Mouse (Mus musculus) adrenal gland, postnatal 10 days (tissue): ENCODE results near the gene Ssh2. TPM values are rescaled to one million over a fixed set of nuclear protein-coding genes. Genes with fewer than 3 reads are reported as not detected.
A peak's percentile ranks its signal among the peaks of the same experiment; 100 is the strongest.
"Not testable (repeated sequence)": the region's sequence is repeated elsewhere in the genome, so short reads cannot be mapped to it uniquely, and the experiment has no call there.

Source experiments
- DNase-seq: peaks from one replicate; pipeline ENCODE4 v3.0.0; 2021; ENCODE audit warnings: mixed read lengths
- total RNA-seq, 2 experiments: library from RNA; stranded (reverse); gene quantifications; 2 replicates each; pipeline ENCODE4 v1.2.3; 2021

Gene Ssh2
- total RNA-seq, 2 experiments from 2014 or later = 32.6 to 38.0 TPM

DNA sequence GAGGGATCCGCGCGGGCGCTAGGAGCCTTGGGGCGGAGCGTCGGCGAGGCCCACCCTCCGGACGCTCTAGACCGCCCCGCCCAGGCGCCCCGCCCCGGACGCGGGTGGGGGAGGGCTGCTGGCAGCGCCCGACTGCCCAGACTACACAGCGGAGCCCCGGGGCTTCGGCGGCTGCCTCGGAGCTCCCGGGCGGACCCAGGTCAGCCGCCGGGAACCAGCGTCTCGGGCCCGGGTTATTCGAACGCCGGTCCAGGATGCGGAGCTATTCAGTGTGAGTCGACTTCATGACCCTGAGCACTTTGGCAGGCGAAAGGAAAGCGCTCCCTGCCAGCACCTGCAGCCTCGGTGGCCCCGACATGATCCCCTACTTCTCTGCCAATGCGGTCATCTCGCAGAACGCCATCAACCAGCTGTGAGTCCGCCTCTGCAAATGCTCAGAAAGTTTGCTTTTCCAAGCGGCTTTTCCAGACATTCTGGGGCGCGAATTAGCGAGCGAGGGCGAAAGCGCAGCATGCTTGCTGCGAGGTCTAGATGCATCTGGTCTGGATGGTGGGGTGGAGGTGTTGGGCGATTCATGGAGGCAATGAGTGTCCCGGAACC is 132.2 kb downstream of the Ssh2 start:
- peak; percentile 97 for DNase-seq

DNA sequence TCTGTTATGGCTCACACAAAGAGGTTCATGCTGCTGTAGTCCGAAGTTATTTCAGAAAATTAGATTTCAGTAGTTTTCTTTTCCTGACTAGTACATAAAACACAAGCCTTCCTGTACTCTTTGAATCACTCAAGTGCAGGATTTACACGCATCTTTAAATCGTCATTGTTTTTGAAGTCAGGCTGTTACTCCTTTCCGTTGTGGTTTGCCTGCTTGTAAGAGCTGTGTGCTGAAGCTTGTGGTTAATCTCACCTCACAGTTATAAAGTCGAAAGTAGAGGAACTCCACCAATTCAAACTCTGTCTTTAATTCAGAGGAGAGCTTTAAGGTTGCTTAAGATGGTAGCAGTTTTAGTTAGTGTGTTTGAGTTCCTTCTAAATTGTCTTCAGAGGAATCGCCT is 132.9 kb downstream of the Ssh2 start:
- DNase-seq = no peak

DNA sequence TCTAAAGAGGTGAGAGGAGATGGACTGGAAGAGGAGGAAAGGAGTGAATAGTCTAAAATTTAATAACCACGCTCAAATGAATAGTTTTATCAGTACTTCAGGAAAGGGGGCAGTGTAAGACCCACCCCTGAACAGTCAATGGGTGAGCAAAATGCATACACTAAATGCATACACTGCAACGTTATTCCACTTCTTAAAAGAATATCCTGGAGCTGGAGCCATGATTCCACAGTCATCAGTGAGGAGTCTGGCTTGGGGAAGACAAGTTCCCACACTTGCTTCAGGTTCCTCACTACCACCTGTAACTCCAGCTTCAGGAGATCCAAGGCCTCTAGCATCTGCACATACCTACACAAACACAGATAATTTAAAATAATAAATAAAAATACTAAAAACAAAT is 133.6 kb downstream of the Ssh2 start:
- no peak for DNase-seq

DNA sequence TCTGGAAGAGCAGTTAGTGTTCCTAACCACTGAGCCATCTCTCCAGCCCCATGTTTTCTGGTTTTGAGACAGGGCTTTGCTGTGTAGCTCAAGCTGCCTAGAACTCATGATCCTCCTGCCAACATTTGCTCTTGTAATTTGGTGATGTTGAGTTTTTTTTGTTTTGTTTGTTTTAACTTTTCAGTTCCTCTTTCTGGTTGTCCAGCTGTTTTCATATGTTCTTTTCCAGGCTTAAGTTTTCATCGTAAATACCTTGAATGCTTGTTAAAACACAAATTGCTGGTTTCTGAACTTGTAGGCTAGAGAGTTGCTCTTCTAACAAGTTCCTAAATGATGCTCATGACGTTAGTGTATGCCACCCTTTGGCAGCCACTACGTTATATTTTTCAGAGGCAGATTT is 139.0 kb downstream of the Ssh2 start:
- DNase-seq = no peak

DNA sequence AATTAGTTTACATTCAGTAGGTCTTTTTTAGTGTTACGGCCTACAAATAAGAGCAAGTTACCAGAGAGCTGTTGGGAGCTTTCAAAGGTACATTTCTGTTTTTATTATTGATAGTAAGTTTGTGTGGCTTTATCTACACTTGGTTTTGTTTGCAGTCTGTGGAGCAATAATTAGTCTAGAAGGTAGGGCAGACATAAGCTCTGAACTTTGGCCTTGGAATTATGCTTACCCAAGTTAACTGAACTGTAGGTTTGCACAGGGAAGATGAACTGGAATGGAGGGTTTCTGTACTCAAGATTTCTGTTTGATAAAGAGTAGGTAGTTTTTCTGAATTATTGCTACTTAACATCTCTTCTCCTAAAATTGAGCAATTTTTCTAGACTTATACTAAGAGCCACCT is 141.8 kb downstream of the Ssh2 start:
- DNase-seq = no peak

DNA sequence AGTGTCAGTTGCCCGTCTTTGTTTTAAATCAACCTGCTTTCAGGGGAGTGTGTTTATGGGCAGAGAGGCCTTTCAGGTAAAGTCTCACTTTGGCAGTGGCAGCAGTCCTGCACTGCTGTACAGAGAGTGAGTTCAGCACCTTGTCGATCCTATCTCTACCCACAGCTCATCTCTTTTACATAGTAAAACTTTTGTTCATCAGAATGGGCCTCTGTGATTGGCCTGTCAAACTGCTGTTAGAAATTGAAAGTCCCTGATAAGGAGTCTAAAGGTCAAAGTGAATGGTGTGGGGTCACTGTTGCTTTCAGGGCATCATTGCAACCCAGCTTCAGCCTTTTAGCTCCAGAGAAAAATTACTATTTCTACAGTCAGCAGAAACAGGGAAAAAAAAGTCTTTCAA is 147.4 kb downstream of the Ssh2 start:
- no peak for DNase-seq

DNA sequence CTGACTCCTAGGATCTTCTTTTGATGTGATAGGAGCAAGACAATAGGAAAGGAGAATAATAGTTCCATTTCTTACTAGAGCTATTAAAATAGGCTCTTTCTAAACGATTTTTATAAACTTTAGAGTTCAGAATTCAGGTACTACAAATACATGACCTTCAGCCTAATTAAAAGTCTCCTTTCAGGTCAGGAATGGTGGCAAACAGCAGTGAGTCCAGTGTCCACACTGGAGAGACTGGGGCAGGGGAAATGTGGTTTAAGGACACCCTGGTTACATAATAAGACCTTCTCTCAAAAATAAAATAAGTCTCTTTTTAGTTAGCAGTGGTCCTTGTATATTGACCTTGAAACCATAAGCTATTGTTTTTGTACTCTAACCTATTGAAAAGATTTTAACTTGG is 148.3 kb downstream of the Ssh2 start:
- no peak for DNase-seq

DNA sequence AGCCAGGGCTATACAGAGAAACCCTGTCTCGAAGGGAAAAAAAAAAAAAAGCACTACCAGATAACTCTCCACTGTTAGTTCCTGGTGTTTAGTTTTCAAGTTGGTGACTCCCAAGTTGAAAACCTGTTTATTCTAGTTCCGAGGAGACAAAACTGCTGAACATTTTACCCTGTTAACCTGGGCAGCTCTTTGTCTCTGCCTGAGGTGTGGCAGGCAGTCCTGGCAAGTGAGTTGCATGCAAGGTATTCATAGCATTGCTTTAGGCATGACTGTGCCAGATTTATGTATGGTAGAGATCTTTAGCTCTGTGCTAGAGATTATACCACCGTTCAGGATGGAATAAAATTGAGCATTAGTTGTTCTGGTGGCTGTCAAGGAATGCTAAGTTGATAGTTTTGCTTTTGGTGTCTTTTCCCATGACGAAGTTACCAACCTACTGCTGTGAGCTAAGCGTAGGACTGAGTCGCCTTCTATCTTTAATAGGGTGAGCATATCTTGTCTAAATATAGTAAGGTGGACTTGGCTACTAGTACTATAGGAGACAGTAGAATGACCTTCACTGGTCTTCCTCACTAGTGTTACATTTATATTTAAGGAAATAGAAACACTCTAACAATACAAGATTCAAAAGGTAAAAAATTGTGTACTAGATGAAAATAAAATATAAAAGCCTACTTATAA is 149.8 kb downstream of the Ssh2 start:
- DNase-seq = no peak

DNA sequence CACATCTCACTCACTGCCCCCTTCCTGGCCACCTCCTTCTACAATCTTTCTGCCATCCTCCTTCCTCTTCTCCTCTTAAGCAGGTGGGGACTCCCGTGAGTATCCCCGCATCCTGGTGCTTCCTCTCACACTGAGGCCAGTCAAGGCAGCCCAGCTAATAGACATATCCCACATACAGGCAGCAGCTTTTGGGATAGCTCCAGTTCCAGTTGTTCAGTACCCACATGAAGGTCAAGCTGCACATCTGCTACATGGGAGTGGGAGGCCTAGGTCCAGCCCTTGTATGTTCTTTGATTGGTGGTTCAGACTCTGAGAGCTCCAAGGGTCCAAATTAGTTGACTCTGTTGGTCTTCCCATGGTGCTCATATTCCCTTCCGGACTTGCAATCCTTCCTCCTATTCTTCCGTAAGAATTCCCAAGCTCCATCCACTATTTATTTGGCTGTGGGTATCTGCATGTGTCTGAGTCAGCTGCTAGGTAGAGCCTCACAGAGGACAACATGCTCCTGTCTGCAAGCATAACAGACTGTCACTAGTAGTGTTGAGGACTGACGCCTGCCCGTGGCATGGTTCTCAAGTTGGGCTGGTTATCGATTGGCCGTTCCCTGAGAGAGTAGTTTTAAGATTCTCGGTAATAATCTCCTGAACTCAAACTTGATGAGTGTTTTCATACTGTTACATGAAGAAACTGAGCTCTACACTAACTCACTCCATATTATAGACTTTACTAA is 151.6 kb downstream of the Ssh2 start:
- DNase-seq = no peak

DNA sequence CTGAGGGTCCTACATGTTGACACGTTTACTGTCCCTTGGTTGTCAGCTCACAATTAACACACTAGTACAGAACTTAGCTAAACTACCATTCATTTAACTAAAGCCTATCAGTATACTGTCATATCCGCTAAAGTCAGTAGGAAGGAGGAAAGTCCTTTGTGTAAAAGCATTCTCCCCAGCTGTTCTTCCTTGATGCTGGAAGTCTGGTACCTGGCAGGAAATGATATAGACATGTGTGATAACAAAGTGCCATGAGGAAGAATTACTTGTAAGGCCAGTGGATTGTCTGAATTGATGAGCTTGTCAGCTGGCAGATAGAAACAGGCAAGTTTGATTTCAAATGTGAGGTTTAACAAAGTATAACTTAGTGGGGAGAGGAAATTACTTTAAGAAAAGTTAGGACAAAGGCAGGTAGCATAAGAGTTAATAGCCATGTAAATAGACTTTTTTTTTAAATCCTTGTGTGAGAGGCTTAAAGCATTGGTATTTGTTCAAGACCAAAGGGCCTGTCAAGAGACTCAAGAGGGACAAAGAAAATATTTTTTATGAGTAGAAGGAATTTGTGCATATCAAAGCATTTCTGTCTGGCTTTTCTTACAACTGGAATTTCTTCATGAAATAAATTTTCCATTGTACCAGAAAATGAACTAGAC is 153.2 kb downstream of the Ssh2 start:
- no peak for DNase-seq

DNA sequence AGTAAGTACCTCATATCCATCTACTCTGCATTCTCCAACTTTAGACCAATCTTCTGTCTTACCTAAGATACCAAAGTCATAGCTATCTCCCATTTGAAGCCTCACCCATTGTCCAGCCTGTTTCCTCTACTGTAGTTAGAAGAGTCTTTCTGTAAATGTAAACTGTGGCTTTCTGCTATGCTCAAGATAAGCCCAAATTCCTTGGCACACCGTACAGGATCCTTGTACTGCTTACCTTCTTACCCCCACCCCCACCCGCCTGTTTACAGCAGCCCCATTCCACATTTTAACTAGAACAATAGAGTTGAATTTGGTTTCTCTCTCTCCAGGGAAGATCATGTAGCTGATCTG is 153.7 kb downstream of the Ssh2 start:
- no peak for DNase-seq

DNA sequence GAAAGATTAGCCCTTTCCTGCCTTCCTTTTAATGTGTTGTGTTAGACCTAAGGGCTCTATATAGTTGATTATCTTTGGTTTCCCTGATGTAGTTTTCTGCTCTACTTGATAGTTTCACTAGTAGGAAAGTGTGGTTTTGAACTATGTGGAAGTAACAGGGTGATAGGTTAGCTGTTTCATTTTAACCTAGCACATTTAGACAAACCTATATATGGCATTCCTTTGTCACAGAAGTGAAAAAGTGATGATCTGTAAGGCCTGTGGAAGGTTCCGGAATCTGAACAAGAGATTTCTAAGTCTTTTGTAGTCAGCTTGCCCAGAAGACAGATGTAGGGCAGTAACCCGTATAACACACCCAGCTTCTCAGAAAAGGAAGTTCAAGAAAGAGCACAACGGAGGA is 155.0 kb downstream of the Ssh2 start:
- DNase-seq = no peak

DNA sequence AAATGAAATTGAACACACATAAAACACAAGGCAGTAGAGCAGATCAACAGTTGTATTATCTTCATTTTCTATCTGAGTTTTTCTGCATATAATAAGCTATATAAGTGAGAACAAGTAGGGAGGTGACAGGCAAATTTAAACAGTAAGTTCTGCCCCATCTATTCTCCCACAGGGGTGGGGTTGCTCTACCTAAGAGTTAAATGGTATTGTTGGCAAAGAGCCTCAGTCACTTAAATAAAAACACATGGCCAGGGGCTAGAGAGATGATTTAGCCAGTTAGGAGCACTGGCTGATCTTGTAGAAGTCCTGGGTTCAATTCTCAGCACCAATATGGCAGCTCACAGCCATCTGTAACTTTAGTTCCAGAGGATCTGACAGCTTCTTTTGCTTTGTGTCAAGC is 155.6 kb downstream of the Ssh2 start:
- DNase-seq = no peak

DNA sequence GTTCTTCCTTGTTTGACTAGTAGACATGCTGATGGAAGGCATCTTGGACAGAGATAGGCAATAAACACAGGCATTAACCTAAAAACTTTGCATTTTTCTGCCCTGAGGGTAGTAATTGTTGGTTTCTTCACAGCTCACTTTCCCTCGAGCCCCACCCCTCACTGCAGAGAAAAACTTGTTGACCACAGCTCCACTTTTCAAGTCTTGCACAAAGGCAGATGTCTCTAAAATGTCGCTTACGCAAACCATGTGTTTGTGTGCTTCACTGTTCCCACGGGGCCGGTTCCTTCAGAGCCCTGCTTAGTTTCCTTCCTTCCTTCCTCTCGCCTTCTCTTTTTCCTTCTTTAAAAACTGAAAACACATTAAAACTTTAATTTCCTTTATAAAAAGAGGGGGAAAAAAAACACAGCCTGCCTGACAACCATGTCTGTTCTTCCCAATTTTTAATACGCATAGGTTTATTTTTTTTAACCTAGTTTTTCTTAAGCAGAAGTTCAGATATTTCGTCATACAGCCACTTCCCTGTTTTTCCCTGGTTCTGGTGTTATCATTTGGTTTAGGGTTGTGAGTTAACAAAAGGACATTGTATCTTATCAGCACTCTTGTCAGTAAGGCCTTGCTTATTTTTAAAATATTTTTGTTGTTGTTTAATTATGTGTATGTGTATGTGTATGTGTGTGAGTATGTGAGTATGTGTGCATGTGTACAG is 156.3 kb downstream of the Ssh2 start:
- peak; percentile 52 for DNase-seq

DNA sequence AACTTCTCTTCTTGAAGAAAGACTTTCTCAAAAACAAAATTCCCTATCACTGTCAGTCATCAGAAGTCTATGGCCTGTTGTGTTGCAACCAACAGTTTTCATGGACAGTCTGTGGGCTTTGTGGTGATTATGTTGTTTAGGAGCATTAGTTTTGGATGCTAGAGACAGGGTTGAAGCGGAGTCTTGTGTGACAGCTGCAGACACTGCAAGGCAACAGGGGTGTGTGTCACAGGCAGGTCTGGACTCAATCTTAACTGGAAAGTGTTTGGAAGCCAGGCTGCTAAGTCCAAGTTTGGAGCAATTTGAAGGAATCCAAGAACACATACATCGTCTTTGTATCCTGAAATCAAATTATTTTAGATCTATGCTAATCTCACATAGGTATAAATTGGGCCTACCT is 162.5 kb downstream of the Ssh2 start:
- no peak for DNase-seq

DNA sequence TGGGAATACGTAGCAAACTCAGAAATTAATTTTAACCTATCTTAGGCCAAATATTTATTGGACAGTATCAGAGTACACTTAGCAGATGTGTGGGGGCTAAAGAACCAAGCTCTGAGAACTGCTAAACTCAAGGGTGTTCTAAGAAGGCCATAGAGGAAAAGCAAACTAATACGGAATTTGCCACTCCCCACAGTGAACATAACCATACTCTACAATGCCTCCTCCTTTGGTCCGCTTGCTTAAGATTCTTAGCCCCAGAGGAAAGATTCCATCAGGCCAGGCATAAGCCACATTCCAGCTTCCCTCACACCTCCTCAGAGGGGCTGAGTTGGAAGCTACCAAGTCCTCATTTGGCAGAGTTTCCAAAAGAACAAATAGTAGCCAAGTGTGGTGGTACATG is 165.1 kb downstream of the Ssh2 start:
- no peak for DNase-seq

DNA sequence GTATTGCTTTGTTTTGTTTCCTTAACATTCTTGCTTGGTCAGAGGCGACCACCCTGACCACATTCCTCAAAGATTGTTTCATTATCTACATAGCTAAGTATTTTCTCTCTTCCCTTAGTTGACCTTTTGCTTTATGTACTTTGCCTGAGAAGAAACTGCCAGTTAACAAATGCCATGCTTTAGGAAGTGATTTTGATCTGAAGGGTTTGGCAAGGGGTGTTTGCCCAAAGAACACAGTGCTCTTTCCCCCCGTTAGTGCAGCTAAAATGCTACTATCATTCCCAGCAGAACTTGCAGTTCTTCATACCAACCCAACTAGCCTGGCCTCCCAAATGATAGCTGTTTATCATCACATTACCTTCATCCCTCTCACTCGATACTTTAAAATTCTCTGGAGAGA is 168.1 kb downstream of the Ssh2 start:
- DNase-seq = no peak

DNA sequence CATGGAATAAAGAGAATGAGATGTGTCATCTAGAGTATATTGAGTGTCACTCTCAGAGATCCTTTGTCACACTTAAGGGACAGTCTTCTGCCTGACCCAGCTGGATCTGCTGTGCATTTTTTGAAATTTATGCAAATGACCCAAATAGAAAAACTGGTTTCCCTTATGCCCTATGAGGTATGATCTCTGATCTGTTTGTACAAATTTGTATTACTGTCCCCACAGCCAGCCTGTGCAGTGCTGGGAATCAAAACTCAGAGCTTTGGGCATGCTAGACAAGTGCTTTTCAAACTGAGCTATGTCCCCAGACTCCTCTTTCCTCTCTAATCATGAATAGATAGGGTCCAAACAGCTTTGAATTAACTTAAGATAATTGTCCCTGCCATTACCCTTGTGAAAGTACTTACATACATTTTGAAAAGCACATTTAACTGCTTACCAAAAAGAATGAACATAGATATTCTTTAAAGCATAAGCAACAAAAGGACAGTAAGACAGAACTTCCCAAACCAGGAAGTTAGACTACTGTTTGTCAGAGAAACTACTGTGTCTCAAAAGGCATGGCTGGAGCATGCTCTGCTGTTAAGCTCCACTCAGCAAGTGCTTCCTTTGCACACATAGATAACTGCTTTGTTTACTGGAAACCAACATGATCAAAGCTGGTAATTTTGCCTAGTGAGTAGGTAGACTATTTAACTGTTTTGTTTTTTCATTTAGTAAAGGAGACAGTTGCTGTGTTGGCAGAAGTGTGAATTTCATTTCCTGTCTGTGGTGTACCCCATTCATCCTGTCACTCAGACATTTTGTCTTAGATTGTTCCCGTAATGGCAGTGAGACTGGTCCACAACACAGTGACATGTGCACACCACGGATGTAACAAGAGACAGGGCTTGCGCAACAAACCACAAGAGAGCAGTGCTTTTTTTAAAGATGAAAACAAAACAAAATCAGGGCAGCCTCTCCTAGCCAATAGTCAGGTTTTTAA is 169.9 kb downstream of the Ssh2 start:
- DNase-seq = peak; percentile 42

DNA sequence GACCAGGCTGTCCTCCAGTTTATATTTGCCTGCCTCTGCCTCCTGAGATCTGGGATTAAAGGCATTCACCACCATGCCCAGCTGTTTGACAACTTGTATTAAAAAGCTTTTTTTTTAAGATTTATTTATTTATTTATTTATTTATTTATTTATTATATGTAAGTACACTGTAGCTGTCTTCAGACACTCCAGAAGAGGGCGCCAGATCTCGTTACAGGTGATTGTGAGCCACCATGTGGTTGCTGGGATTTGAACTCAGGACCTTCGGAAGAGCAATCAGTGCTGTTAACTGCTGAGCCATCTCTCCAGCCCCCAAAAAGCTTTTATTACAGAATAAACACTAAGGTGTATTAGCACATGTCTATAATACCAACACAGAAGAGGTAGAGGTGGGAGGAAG is 172.1 kb downstream of the Ssh2 start:
- DNase-seq = not testable (repeated sequence)

DNA sequence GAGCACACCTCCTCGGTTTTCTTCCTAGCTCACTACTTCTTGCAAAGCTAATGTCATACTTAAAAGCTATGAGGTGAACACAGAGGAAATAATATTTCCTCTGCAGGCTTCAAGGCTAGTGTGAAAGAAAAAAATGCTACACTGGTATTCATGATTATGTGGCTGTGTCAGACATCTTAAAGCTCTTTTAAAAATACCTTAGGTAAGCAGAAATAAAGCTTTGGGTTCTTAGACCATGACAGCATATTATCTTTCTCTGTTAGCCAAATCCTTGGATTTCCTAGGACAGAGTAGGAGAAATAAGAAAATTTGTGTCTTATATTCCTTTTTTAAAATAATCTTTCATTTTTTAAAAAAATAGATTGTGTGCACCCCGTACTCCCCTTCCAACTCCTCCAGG is 179.5 kb downstream of the Ssh2 start:
- no peak for DNase-seq

DNA sequence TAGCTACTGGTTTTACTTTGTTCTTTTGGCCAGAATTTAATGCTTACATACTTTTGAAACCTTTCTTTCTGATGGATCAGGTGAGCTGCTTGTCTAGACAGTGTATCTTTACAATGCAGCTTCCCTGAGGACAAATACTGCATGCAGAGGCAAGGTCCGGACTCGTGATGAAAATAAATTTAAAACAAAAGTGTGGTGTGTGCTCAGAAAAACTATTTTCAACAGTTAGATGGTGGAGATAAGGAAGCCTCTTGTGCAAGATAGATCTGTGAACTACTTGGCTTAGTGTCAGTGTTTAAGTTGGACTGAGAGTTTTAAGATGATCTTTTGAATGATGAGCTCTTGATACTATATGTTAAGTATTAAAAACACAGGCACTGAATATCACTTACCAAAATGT is 186.4 kb downstream of the Ssh2 start:
- DNase-seq = no peak

DNA sequence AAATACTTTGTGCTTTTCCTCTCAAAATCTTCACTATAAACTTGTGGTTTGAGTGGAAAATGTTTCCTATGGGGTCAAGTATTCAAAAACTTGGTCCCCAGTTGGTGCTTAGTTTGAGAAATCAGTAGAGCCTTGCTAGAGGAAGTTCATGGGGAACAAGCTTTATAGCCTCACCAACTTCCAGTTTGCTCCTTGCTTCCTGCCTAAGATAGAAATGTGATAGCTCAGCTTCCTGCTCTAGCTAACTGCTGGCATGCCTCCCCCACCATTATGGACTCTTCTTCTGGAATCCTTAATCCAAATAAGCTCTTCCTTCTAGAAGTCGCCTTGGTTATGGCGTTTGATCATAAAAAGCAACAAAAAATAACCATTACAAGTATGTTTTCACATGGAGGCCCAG is 190.2 kb downstream of the Ssh2 start:
- DNase-seq = no peak
